Mouse (Mus musculus): ENCODE data around the gene Rab8a. TPM values are rescaled to one million over a fixed set of nuclear protein-coding genes. Genes with fewer than 3 reads are reported as not detected.
A peak's percentile ranks its signal among the peaks of the same experiment; 100 is the strongest.
"Not testable (repeated sequence)": the region's sequence is repeated elsewhere in the genome, so short reads cannot be mapped to it uniquely, and the experiment has no call there.

Gene Rab8a
- 113 and 116 TPM in 2 replicates for polyA plus RNA-seq (2015; fragmentation: Nextera tagmentation; extraction: Ambion mirVana)

DNA sequence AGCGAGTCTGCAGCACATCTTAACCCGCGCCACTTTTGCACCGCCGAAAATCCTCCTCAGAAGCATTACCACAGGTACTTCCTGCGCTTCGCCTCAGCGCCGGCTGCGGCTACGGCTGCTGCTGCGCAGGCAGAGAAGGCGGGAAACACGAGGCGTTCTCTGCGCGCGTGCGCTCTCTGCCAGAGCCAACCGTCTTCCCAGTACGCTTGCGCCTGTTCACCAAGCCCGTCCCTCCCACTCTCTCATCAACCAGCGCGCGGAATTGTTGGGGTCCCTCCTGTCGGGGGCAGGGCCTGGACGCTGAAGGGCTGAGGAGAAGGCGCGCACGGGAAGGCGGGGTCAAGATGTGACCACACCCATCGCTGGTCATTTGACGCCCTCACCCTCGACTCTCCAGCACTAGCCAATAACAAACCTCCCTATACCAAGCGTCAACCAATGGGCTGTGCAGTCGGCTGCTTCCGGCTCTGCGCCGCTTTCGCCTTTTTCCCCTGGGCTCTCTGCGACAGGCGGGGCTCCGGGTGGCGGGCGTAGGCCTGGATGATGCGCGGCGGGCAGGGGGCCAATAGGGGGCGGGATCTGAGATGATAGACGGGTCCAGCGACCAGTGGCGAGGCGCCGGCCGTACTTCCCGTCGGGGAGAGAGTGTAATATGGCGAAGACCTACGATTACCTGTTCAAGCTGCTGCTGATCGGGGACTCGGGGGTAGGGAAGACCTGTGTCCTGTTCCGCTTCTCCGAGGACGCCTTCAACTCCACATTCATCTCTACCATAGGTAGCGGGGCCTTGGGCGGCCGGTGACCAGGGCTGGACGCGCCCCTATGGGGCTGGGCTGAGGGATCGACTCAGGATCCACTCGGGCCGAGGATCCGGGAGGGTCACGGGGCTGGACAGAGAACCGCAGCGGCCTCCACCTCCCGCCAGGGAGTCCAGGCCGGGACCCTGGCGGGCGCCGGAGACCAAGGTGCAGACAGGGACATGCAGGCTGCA lies at the start of gene Rab8a:
TSS of gene Rab8a (plus strand) at position 494 of the 991 bp plus-strand sequence.
- under 1% methylated on average over 82 of the region's 82 CpGs for WGBS
- ATAC-seq (ENCODE audit: insufficient number of reproducible peaks, low FRiP score, low TSS enrichment, low read depth), result peak; percentile 99
- Histone ChIP-seq H3K4me3 (replicated peaks) (peak within 1 kb of the TSS; percentile 68), H3K27me3 (no peaks in the 10 kb centered on the region), H3K9ac (peak within 1 kb of the TSS; percentile 77), H3K36me3 (0 out of 2 replicates have a peak, but pooled peaks cover 5% of the 10 kb centered on the region), H3K9me3 (replicated peaks) (no peaks in the 10 kb centered on the region), H3K4me2 (replicated peaks) (peak within 1 kb of the TSS; percentile 80), H3K27ac (replicated peaks) (peak within 1 kb of the TSS; percentile 83), H3K4me1 (peaks cover 25% of the 10 kb centered on the region)

DNA sequence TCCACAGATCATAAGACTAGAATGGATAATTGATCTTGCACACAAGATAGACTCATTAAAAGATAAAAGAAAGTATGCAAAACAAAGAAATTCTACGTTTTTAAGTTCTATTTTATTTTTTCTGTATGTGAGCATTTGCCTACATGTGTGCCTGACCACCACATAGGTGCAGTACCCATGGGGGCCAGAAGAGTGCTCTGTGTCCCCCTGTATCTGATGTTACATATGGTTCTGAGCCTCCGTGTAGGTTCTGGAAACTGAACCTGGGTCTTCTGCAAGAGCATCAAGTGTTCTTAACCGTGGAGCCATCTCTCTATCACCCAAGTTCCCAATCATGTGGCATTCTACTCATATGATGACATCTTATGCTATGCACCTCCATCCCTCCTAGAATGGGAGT lies 48.5 kb upstream of the Rab8a start:
- H3K27me3 ChIP-seq, result no peaks in the 10 kb centered on the region
- no peak overlapping the region for H3K4me3 ChIP-seq (replicated peaks)
- H3K27ac ChIP-seq (replicated peaks), result no peak overlapping the region
- no peaks in the 10 kb centered on the region for H3K9me3 ChIP-seq (replicated peaks)
- H3K36me3 ChIP-seq, result no peaks in the 10 kb centered on the region
- H3K4me1 ChIP-seq, result no peaks in the 10 kb centered on the region
- 66% methylated on average over 3 of the region's 3 CpGs for WGBS
- ATAC-seq (ENCODE audit: insufficient number of reproducible peaks, low FRiP score, low TSS enrichment, low read depth), result no peak
- no peak overlapping the region for H3K4me2 ChIP-seq (replicated peaks)
- no peak overlapping the region for H3K9ac ChIP-seq

DNA sequence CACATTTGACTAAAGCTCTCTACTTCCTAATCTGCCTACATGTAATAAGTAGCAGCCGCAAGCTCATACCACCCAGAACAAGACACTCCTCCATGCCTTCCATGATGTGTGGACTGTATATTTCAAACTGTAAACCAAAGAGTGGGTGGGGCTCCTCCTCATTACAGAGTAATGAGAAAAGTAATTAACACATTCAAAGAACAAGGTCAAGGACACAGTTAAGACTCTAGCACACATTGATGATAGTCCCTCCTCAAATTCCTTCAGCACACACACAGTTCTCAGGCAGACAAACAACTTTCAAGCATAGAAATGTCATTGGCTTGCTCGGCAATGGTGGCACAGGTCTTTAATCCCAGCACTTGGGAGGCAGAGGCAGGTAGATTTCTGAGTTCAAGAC lies 45.8 kb upstream of the Rab8a start:
- no peaks in the 10 kb centered on the region for H3K36me3 ChIP-seq
- H3K9me3 ChIP-seq (replicated peaks), result no peaks in the 10 kb centered on the region
- no peak overlapping the region for H3K27ac ChIP-seq (replicated peaks)
- ATAC-seq (ENCODE audit: insufficient number of reproducible peaks, low FRiP score, low TSS enrichment, low read depth), result no peak
- no peaks in the 10 kb centered on the region for H3K4me1 ChIP-seq
- H3K9ac ChIP-seq, result no peak overlapping the region
- no peaks in the 10 kb centered on the region for H3K27me3 ChIP-seq
- no peak overlapping the region for H3K4me2 ChIP-seq (replicated peaks)
- WGBS, result 81% methylated on average over 2 of the region's 2 CpGs
- no peak overlapping the region for H3K4me3 ChIP-seq (replicated peaks)

- ATAC-seq (ENCODE audit: insufficient number of reproducible peaks, low FRiP score, low TSS enrichment, low read depth), result no peak
- Histone ChIP-seq H3K9me3 (replicated peaks) (no peaks in the 10 kb centered on the region), H3K4me2 (replicated peaks) (no peak overlapping the region), H3K4me1 (no peaks in the 10 kb centered on the region), H3K36me3 (no peaks in the 10 kb centered on the region), H3K27ac (replicated peaks) (no peak overlapping the region), H3K27me3 (no peaks in the 10 kb centered on the region), H3K4me3 (replicated peaks) (no peak overlapping the region), H3K9ac (no peak overlapping the region)
- WGBS, result 61% methylated on average over 4 of the region's 4 CpGs
Observed at GRCm38 (mm10) chr8:72118616-72119015, 42.4 kb upstream of the Rab8a start.

DNA sequence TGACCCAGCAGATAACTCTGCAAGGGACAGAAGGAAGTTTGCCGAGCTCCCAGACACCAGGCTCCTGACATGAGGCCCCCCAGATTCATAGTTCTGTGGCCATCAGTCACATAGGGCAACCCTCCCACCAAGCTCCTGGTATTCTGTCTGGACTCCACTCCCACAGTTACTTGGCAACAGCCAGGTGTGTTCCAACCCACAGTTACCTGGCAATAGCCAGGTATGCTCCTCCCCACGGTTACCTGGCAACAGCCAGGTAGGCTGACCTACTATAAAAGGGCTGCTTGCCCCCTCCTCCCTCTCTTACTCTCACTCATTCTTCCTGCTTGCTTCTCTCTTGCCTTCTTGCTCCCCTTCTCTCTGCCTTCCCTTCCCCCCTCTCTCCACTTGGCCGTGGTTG lies 39.5 kb upstream of the Rab8a start:
- not testable (repeated sequence) for H3K36me3 ChIP-seq; ATAC-seq (ENCODE audit: insufficient number of reproducible peaks, low FRiP score, low TSS enrichment, low read depth); H3K9me3 ChIP-seq (replicated peaks); H3K4me1 ChIP-seq; H3K4me3 ChIP-seq (replicated peaks); H3K27ac ChIP-seq (replicated peaks); H3K4me2 ChIP-seq (replicated peaks); H3K9ac ChIP-seq; H3K27me3 ChIP-seq
- 47% methylated on average over 3 of the region's 3 CpGs for WGBS

- WGBS, result 21% methylated on average over 1 of the region's 1 CpGs
- ATAC-seq (ENCODE audit: insufficient number of reproducible peaks, low FRiP score, low TSS enrichment, low read depth), result no peak
- H3K27ac ChIP-seq (replicated peaks), result no peak overlapping the region
Observed at GRCm38 (mm10) chr8:72121997-72122396, 39.0 kb upstream of the Rab8a start.

DNA sequence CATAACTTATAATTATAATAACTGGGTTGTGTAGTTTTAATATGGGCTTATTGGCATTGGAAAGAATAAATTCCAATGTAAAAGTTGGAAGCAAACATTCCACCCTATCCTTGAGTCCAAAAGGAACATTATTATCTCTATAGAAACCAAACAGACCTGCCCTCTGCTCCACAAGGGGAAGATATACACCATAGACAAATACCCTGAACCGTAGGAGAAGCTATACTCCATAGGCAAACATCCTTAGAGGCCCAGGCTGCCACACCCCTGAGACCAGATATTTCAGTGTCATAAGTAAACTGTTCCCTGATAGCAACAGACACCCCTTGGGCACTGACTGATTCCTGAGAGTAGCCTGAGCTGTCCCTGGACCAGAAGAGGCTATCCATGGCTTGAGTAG lies 33.2 kb upstream of the Rab8a start:
- Histone ChIP-seq H3K27me3 (no peaks in the 10 kb centered on the region), H3K4me3 (replicated peaks) (no peak overlapping the region), H3K4me2 (replicated peaks) (no peak overlapping the region), H3K27ac (replicated peaks) (no peak overlapping the region), H3K9me3 (replicated peaks) (no peaks in the 10 kb centered on the region), H3K9ac (no peak overlapping the region), H3K4me1 (no peaks in the 10 kb centered on the region), H3K36me3 (no peaks in the 10 kb centered on the region)
- 85% methylated on average over 1 of the region's 1 CpGs for WGBS
- ATAC-seq (ENCODE audit: insufficient number of reproducible peaks, low FRiP score, low TSS enrichment, low read depth), result no peak

More at GRCm38 (mm10) chr8:72121997-72122396, 39.0 kb upstream of the Rab8a start:
- no peaks in the 10 kb centered on the region for H3K27me3 ChIP-seq
- no peak overlapping the region for H3K4me3 ChIP-seq (replicated peaks)
- H3K9me3 ChIP-seq (replicated peaks), result no peaks in the 10 kb centered on the region
- H3K4me2 ChIP-seq (replicated peaks), result no peak overlapping the region
- H3K36me3 ChIP-seq, result no peaks in the 10 kb centered on the region
- no peak overlapping the region for H3K9ac ChIP-seq
- no peaks in the 10 kb centered on the region for H3K4me1 ChIP-seq

GRCm38 (mm10) chr8:72131251-72131650 lies 29.7 kb upstream of the Rab8a start:
- Histone ChIP-seq H3K27me3 (no peaks in the 10 kb centered on the region), H3K9me3 (replicated peaks) (no peaks in the 10 kb centered on the region), H3K4me2 (replicated peaks) (no peak overlapping the region), H3K36me3 (no peaks in the 10 kb centered on the region), H3K9ac (no peak overlapping the region), H3K27ac (replicated peaks) (no peak overlapping the region), H3K4me1 (peaks cover 4% of the 10 kb centered on the region; the same call in 1 of the 2 replicates), H3K4me3 (replicated peaks) (no peak overlapping the region)
- ATAC-seq (ENCODE audit: insufficient number of reproducible peaks, low FRiP score, low TSS enrichment, low read depth), result no peak
- 52% methylated on average over 2 of the region's 2 CpGs for WGBS

DNA sequence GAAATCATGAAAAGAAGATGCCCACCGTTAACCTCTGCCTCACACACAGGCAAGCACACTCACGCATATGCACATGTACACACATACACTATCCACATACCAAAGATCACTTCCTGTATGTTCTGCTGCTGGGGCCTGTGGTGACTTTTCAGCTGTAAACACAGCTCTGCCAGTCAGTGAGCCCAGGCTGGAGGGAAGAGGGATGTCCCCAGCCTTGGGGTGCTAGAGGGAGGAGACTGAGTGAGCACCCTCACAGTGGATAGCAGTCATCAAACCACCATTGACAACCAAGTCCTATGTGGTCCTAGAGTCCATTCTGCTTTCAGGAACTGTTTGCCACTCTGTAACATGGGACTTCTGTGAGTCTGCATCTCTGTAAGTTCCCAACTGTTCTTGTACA lies 29.1 kb upstream of the Rab8a start:
- no peaks in the 10 kb centered on the region for H3K36me3 ChIP-seq
- no peaks in the 10 kb centered on the region for H3K27me3 ChIP-seq
- no peak overlapping the region for H3K4me3 ChIP-seq (replicated peaks)
- H3K4me1 ChIP-seq, result peaks cover 7% of the 10 kb centered on the region
- WGBS, result 65% methylated on average over 2 of the region's 2 CpGs
- no peak overlapping the region for H3K4me2 ChIP-seq (replicated peaks)
- ATAC-seq (ENCODE audit: insufficient number of reproducible peaks, low FRiP score, low TSS enrichment, low read depth), result no peak
- no peaks in the 10 kb centered on the region for H3K9me3 ChIP-seq (replicated peaks)
- H3K9ac ChIP-seq, result no peak overlapping the region
- no peak overlapping the region for H3K27ac ChIP-seq (replicated peaks)

- Histone ChIP-seq H3K4me3 (replicated peaks) (no peak overlapping the region), H3K27me3 (no peaks in the 10 kb centered on the region), H3K27ac (replicated peaks) (no peak overlapping the region), H3K36me3 (no peaks in the 10 kb centered on the region), H3K4me2 (replicated peaks) (no peak overlapping the region), H3K4me1 (peaks cover 12% of the 10 kb centered on the region), H3K9me3 (replicated peaks) (no peaks in the 10 kb centered on the region), H3K9ac (no peak overlapping the region)
- no peak for ATAC-seq (ENCODE audit: insufficient number of reproducible peaks, low FRiP score, low TSS enrichment, low read depth)
- WGBS, result 74% methylated on average over 1 of the region's 1 CpGs
Observed at GRCm38 (mm10) chr8:72132417-72132816, 28.6 kb upstream of the Rab8a start.

DNA sequence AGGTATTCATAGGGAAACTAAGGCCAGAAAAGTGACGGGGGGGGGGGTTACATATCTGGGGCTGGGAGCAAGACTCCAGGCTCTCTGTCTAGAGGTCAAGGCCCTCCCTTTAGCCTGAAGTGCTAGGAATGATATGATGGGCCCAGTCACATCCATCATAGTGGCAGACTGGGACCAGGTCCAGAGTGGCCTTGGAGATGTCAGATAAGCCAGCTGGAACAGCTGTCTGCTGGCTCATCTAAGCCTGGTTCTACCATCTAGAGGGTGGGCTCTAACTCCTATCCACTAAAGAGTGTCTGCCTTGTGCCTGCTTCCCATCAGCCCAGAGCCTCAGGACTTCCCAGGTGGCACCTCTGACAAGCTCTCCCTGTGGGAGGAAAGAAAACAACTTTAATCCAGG lies 28.1 kb upstream of the Rab8a start:
- no peak for ATAC-seq (ENCODE audit: insufficient number of reproducible peaks, low FRiP score, low TSS enrichment, low read depth)
- Histone ChIP-seq H3K9ac (no peak overlapping the region), H3K4me1 (peaks cover 17% of the 10 kb centered on the region), H3K27ac (replicated peaks) (no peak overlapping the region; the same call in 1 of the 2 replicates), H3K27me3 (no peaks in the 10 kb centered on the region), H3K4me3 (replicated peaks) (no peak overlapping the region), H3K4me2 (replicated peaks) (no peak overlapping the region), H3K36me3 (no peaks in the 10 kb centered on the region), H3K9me3 (replicated peaks) (no peaks in the 10 kb centered on the region)
- 68% methylated on average over 1 of the region's 1 CpGs for whole genome bisulfite sequencing
